Mouse (Mus musculus): ENCODE results near the gene Anks4b.

DNA sequence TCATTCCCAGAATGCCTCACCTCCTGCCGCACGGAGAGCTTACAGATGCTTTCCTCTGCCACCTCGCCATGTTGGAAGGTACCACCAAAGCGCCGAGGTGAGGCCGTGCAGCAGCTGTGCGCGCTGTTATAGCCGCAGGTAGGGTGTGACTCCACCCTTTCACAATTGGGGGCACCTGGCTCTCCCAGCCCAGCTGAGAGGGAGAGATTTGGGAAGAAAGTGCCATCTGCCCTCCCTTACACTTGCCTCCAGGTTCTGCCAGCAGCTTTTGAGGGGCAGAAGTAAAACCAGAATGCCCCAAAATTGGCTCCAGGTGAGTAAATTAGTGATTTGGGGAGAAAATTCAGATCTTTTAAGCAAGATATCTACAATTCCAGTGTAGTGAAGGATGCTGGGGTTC, 28.5 kb upstream of the Anks4b start, which contains the start of gene Zp2:
- TF ChIP-seq CTCF (IDR thresholded peaks at IDR 0.05; ENCODE audit: extremely low read depth, insufficient read depth, low read length) = no peak
- TF ChIP-seq POLR2A (IDR thresholded peaks at IDR 0.05; ENCODE audit: extremely low read depth, insufficient read depth, low read length) = no peak

Data from cortical plate, adult 2 months (tissue).